Mouse (Mus musculus): ENCODE results near the gene Ccdc83.

Gene Ccdc83

DNA sequence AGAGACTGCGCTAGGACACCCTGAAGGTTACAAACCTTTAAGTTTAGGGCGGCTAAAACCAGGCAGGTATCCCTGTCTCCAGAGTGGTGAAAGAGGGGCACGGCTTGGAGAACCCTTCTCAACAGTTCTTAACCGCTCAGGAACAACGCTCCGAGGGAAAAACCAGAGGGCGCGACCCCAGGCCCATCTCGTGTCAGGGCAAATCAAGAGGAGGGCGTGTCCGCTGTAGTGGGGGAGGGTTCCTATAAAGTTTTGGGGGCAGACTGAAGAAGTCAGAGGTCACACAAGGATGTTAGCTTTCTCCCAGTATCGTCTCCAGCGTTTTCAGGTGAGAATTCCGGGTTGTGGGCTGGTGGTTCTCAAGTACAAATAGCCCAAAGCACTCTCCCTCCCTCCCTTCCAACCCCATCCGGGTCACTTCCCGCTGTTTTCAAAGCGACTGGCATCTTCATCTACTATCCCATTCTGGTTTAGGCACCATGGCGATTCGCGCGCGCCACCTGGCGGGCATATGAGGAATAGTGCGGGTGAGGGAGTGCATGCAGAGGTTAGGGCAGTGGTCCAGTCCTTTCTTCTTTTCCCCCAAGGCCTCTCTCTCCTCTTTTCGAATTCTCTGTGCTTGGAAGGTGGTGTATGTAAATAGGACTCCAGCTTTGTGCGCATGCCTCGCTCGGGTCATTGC, at the start of gene Ccdc83:
Ccdc83 (minus strand) TSS at position 489 of the 682 bp plus-strand sequence.
- DNase-seq: peak; percentile 80

DNA sequence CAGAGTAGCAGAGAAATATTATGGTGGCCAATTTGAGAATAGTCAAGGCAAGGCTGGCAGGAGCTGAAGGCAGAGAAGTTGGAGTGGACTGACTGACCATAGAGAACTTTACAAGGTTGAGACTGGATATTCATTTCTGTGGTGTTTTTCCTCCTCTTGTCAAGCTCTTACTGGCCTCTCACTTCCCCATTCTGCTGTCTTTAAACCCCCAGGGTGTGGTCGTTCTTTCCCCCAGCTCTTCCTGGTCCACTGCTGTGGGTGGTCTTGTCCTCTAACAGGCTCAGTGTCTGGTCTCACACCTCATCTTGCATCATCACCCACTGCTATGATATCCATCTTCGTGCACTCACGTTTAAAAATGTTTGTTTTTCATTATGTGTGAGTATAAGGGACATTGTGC, 47.8 kb upstream of the Ccdc83 start:
- no peak for DNase-seq

DNA sequence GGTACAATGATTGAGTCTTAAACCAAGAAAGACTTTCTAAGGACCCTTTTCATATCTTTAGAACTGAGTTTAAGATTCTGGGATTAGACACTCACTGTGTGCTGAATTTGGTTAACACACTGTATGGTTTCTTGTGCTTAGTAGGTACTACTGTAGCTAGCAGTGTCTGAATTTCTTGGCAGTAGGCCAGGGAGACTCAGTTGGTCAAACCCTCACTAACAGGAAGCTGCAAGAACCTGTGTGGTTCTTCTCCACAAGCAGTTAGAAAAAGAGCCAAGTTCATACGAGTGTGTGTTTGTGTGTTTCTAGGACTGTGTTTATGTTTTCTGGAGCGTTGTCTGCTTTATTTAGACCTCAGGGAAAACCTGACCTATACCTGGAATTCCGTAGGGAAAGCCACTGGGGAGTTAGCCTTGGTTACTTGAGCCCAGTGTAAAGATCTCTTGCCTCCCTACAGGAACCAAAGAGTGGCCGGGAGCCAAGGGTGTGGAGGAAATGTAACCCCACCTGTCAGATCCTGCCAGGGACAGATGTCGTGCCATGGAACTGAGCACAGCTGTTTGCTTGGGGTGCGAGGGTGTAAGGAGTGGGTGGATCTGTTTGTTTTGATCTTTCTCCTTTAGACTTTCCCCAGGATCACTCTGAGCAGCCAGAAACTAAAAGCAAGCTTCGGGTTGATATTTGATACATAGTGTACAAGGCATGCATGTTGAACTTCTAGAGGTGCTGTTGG, 46.7 kb upstream of the Ccdc83 start:
- DNase-seq: peak; percentile 59

DNA sequence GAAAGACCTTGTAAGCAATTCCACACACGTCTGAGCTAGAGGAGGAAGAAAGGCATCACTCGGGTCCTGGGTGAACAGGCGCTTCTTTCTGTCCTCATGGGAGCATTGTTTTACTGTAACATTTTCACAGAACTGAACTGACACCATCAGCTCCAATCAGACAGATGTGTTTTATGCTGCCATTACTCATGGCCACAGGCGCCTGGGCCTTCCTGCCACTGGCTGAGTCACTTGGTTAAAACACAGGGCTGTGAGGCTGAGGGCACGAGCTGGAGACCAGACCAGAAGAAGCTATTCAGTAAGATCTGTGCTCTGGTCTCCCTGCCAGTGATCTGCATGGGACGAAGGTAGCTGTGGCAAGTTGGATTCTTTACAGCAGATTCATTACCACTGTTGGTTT, 42.4 kb upstream of the Ccdc83 start:
- no peak for DNase-seq

DNA sequence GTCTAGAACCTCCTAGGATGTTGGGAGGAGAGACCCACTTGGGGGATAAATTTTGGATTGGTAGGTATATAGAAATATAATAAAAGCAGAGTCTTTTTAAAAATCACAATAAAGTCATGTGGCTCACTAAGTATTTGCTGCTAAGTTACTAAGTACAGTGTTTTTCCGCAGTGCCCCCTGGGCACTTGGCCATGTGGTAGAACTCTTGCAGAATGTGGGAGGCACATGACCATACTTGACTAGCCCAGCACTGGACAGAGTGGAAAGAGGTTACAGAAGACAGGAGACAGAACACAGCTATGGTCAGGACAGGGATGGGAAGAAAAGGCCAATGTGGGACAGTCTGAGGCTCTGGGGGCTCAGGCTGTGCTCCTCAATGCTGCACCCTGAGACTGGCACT, 41.4 kb upstream of the Ccdc83 start:
- DNase-seq: peak; percentile 37

DNA sequence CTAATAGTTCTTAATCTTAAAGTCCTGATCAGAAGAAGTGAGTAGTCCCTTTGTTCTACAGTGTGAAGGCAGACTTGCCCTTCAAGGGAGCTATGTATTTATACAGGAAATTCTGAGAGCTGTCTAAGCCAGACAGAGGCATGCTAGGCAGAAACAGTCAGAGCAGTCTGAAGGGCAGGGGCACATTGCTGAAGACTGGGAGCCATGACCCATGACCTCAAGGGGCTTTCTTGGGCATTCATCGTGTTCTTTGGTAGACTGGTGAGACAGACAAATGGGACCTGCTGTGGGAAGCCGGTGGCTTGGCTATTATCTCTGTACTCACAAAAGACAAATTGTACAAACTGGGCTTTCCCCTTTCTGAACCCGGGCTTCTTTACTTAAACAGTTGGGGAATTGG, 40.5 kb upstream of the Ccdc83 start:
- DNase-seq: peak; percentile 17

DNA sequence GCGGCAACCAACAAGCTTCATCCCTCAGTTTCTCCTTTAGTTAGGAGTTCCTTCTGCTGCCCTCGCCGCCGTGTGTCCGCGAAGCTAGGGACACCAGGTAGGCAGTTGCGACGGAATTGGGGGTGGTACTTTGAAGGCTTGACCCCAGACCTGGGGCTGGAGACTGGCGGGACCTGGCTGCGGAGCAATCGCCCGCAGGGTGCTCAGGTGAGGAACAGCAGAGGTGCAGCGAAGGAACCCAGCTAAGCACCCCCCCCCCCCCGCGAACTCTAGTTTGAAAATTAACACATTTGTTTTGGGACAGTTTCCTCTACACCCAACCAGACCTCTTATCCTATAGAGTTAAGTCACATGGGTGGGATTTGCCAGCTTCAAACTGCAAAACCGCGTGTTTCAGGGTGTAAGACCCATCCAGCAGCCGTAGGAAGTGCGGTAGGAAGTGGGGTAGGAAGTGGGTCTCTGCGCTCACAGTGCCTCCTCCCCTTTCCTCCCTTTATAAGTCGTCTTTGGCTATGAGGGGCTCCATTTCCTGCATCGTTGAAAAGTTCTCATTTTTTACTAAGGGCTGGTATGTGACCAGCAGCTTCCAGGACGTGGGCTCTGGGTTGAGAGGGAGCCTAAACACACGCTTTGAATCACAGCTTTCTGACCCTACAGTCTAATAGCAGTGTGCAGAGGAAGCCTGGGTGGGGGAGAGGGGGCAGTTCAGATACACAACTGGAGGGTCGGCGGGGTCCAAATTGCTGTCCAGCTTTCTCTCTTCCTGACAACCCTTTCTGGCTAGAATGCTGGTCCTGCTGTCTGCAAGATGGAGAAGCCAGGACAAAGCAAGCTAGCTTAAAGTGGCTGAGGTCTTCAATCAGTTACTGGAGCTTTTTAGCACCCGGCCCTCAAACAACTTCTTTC, 37.3 kb upstream of the Ccdc83 start:
- no peak for DNase-seq

DNA sequence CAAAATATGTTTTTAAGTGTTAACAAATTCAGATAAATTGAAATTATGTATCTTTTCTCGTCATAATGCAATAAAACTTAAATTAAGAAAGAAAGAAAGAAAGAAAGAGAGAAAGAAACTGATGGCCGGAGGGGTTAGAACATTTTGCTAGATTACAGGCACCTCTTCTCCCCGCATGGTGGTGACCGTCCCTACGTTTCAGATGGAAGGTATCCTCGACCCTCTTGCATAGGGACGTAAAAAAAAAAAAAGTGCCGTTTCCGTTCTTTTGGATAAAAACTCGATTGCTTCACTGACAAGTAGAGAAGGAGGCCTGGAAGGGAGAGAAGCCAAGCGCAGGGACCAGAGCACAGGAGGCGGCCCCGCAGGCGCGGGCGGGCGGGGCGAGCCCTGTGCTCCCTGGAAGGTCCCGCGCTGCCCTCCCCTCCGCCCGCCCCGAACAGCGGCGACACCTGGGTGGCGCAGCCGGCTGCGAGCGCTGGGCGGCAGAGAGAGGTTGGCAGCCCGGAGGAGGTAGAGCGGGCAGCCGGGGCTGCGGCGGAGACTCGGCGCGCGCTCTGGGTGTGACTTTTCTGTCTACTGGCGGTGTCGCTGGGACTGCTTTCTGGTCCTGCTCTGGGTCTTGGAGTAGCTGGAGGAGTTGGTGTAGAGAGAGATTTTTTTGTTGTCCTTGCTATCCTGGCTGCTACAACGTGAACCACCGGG, 36.5 kb upstream of the Ccdc83 start, which contains the start of gene Sytl2:
Sytl2 (plus strand) TSS at position 311 of the 705 bp plus-strand sequence.
- DNase-seq: peak; percentile 76

DNA sequence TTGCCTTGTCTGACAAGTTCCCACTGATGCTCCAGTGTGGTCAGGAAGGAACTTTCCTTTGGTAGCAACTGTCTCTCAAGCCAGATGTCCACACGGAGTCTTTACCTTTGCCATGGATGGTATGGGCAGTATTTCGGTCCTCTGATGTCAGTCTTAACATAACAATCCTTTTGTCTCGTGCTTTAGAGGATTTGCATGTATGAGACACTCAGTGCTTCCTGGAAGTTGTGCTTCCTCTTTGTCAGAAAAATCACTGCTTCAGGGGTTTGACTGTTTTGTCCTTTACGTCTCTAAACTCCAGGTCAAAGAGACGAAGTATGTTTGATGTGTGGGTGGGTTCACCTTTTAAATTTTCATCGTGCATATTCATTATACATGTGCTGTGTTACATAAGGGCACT, 26.3 kb upstream of the Ccdc83 start:
- DNase-seq: no peak

DNA sequence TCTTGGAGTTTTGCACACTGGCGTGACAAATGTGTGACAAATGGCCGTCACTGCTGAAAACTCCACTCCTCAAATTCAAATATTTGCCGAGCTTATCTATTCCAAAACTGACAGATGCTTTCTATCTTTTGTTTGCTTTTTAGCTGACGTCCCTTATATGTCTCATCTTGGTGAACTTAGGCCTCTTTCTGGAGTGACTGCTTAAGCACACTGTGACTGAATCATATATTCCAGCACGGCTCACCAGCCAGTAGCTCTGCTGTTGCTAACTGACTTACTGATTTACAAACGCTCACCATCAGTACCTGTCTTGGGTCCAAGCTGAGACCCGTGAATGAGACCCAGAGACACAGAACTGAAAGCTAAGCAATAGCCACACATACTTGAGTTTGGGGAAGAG, 19.2 kb upstream of the Ccdc83 start:
- no peak for DNase-seq

DNA sequence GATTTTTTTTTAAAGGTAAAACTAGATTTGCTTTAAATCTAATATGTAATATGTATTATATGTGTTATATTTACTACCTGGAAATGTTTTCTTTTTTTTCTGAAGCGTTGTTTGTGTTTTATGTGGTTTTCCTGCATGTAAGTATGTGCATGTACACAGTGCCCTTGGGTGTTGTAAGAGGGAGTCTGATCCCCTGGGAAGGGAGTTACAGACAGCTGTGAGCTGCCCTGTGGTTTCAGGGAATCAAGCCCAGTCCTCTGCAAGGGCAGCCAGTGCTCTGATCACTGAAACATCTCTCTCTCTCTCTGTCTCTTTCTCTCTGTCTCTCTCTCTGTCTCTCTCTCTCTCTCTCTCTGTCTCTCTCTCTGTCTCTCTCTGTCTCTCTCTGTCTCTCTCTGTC, 17.2 kb upstream of the Ccdc83 start:
- DNase-seq: no peak

DNA sequence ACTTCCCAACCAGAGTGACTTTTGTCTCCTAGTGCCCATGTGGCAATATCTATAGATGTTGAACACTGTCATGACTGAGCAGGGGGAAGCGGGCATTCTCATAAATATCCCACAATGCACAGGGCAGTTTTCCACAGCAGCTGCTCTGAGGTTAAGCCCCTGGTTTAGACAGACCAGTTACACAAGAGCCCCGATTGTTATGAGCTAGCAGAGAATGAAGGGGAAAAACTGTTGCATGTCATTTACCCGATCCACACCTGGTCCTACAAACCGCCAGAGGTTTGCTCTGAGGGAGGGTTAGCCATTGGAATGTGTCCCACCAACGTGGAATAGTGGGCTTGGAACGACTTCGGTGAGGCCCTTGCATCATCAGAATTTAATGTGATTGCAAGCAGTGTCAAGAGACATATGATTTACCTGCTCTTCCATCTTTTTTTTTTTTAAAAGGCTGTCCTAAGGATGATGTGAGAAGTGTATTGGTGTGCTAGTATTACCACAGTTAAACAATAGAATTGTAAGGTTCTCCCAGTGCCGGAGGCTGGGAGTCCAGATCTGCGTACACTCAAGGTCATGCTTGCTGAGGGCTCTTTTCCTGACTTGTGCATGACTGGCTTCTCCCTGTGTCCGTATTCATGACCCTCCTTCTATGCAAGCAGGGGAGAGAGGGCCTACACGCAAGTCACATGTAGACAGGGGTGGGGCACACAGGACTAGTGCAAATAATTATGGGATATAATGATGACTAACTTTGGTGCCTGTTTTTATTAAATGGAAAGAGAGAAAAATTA, 16.4 kb upstream of the Ccdc83 start:
- DNase-seq: no peak

DNA sequence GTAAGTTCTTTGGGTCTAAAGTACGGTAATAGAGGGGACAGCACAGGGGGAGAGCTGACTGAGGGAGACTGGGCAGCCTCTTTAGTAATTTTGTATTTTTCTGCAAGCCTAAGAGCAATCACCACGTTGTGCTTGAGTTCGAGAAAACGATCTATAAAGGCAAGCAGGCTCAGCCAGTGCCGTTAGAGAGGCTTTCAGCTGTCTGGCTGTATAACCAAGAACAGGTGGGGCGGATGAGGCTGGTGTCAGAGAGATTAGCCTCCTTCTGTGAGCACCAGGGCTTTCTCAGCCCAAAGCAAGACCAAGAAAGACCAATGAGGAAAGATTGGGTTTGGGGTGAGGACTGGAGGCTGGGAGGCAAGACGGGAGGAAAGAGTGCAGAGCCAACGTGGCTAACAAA, 15.3 kb upstream of the Ccdc83 start:
- no peak for DNase-seq

DNA sequence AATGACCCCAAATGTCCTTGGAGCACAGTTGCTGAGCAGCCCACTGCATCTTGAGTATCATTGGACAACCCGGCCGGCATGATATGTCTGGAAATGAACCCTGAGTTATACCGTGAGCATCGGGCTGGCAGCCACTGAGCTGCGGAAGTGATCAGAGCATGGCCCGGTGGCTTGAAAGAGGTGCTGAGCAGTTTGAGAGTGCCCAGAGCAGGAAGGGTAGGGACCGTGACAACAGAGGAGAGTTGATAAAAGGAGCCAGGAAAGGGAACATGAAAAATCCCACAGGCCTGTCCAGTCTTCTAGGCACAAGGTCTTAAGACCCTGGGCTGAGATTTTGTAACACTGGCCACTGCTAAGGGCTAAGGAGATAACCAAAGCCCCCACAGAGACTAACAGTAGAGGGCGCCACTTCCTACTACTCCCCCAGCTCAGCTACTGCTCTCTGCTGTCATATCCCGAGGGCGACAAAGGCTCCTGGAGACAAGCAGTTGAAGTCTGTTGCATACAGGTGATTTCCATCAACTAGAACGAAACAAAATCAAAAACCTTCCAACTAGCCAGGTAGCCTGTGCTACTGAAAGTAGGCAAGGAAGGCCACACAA, 14.8 kb upstream of the Ccdc83 start:
- peak; percentile 68 for DNase-seq

DNA sequence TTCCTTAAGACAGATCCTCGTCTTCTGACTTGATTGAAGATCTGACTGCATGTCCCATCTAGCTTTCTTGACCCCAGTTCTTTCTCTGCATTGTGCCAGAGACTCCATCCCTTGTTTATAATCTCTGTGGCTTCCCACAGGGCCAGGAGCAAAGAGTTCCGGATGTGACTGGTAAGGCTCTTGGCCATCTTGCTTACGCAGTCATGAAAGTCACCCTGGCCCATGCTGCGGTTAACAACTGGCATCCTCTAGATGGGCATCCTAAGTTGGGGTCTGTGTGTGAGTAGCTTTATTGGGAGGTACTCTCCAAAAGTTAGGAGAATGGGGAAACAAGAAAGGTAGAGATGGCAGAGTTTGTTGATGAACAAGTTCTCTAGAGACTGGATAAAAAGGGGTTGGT, 13.6 kb upstream of the Ccdc83 start:
- DNase-seq: no peak

DNA sequence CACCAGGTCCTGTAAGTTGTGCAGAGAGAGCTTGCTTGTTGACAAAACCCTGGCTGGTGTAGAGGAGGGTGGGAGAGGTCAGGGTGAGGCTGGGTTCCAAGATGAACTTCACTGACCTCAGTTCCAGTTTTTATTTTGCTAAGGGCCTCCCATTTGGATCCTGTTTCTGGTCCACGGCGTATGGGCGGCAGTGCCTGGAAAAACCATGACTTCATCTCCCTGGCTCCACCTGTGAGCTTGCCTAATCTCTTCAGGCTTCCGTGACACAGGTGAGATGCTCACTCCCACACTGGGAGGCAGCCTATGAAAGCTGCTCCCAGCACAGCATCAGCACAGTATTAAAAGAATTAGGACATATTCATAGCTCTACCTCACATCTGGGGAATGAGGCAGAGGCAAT, 12.2 kb upstream of the Ccdc83 start:
- no peak for DNase-seq

DNA sequence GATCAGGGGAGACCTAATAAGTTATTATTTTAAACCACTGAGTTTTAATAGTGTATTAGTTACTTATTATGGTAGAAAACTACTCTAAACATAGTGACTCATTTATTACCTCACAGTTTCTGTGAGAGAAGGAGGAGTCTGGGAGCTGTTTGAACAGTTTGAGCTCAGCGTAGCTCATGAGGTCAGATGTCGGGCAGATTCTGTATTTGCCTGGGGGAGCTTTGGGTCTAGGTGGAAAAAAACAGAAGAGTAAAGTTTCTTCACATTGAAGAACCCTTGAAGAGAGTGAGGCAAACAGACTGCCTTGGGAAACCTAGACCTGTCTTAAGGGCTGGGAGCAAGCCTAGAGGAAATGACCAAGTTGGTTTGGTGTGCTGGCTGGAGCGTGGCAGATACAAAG, 11.7 kb upstream of the Ccdc83 start:
- DNase-seq: no peak

DNA sequence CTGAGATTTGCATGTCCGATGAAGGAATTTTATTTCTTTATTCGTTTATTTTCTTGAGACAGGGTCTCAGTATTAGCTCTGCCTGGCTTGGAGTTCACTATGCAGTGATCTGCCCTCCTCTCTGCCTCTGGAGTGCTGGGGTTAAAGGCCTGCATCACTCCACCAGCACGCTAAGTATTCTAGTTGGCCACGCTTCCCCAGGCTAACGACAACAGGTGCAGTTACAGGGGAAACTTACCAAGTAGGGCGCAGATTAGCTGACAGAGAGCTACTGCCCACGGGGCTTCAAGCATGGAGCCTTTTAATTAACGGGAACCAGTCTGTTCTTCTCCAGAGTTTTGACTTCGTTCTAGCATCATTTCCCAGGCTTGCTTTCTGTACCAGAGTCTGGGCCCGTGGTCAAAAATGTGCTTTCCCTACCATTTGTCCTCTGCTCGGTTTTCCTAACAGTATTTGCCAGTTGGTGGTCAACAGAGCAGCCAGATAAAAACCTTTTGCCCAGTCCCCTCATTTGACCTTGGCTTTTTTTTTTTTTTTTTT, 9.1 kb upstream of the Ccdc83 start:
- no peak for DNase-seq

DNA sequence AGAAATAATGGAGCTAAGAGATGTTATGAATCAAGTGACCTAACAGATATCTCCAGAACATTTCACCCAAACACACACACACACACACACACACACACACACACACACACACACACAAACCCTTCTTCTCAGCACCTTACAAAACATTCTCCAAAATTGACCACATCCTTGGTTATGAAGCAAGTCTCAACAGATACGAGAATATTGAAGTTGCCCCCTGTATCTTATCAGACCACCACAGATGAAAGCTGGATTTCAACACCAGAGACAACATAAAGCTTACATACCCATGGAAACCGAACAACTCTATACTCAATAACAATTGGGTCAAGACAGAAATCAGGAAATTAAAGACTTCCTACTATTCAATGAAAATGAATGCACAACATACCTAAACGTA, 4.6 kb upstream of the Ccdc83 start:
- no peak for DNase-seq

DNA sequence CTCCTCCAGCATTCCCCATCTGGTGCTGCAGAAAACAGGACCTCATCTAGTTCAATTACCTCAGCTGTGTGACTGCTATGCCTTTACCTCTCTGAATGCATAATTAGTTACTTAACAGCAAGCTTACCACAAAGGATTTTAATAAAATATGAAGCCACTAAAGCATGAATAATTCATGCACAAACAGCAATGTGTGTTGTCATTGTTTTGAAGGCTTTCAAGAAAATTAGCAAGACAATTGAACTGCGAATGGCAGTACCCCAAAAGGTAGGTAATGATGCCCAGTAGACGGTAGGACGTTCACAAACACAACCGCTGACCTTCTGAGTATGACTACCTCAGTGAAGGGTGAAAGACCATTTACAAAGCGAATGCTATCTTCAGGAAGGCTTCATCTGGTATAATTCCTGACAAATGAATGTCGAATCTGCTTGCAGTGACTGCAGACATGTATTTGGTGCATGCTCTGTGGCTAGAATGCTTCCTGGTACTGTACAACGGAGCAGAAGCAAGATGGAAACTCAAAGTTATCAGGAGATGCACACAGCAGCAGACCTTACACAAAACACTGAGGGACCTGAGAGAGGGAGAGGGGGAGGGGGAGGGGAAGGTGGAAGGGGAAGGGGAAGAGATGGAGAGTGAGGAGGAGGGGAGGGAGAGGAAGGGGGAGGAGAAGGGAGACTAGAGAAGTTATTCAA, 3.5 kb downstream of the Ccdc83 start:
- no peak for DNase-seq

DNA sequence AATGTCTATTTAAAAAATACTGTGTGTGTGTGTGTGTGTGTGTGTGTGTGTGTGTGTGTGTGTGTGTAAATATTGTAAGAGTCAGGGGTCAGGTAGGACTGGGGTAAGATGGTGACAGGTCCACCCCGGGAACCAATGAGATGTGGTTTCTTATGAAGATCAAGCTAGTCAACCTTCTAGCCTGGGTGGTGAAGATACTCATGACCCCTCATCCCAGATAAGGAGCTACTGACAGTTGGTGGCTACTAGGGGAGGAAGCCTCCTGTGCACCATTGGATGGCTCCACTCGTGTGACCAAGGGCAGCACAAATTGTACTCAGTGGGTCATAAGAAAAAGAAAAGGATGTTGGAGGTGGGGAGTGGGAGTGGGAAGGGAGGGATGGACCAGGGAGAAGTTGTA, 5.7 kb downstream of the Ccdc83 start:
- DNase-seq: no peak
